Mouse (Mus musculus) skeletal muscle tissue, adult 2 months (tissue): ENCODE measurements at regions not wholly inside any gene's neighbourhood (a gene's known extent, or its start where the extent isn't known, plus 50 kb on each side); places are given as distances from the start of the nearest gene placed in this dataset.

Experiments used
- DNase-seq: peaks from one replicate; pipeline ENCODE4 v3.0.0-alpha.2; 2012; ENCODE audit warnings: low read depth, low spot score

GRCm38 (mm10) chr7:135818298-135818697 is 102.1 kb upstream of the Mki67 start:
- no peak for DNase-seq

- DNase-seq: no peak
These were observed 108.0 kb upstream of the Mki67 start for GRCm38 (mm10) chr7:135823884-135824750.

GRCm38 (mm10) chr7:135829246-135829645 is 113.1 kb upstream of the Mki67 start:
- no peak for DNase-seq

- DNase-seq: no peak
These were observed 117.3 kb upstream of the Mki67 start for GRCm38 (mm10) chr7:135833425-135833824.

GRCm38 (mm10) chr7:135836808-135837733 is 120.9 kb upstream of the Mki67 start:
- DNase-seq: peak; percentile 63

GRCm38 (mm10) chr7:135844018-135844417 is 127.9 kb upstream of the Mki67 start:
- no peak for DNase-seq

- DNase-seq: no peak
These were observed 131.1 kb upstream of the Mki67 start for GRCm38 (mm10) chr7:135847304-135847703.

- peak; percentile 14 for DNase-seq
These were observed 132.0 kb upstream of the Mki67 start for GRCm38 (mm10) chr7:135848170-135848569.

GRCm38 (mm10) chr7:135848833-135849232 is 132.7 kb upstream of the Mki67 start:
- no peak for DNase-seq

GRCm38 (mm10) chr7:135853127-135853813 is 137.1 kb upstream of the Mki67 start:
- DNase-seq: no peak

- DNase-seq: no peak
These were observed 137.7 kb upstream of the Mki67 start for GRCm38 (mm10) chr7:135853814-135854324.

GRCm38 (mm10) chr7:135860288-135860687 is 144.1 kb upstream of the Mki67 start:
- no peak for DNase-seq

GRCm38 (mm10) chr7:135860741-135861408 is 144.7 kb upstream of the Mki67 start:
- DNase-seq: peak; percentile 57

GRCm38 (mm10) chr7:135861409-135861805 is 145.2 kb upstream of the Mki67 start:
- DNase-seq: peak; percentile 81

GRCm38 (mm10) chr7:135863581-135864426 is 147.6 kb upstream of the Mki67 start:
- peak; percentile 27 for DNase-seq

- DNase-seq: no peak
These were observed 154.8 kb upstream of the Mki67 start for GRCm38 (mm10) chr7:135870981-135871380.

- DNase-seq: no peak
These were observed 161.1 kb upstream of the Mki67 start for GRCm38 (mm10) chr7:135877091-135877874.

- DNase-seq: peak; percentile 65
These were observed 162.6 kb upstream of the Mki67 start for GRCm38 (mm10) chr7:135878750-135879149.

GRCm38 (mm10) chr7:135880446-135880845 is 164.3 kb upstream of the Mki67 start:
- DNase-seq: no peak
